Mouse (Mus musculus) neural tube, embryonic 13.5 days (tissue): Measurements from ENCODE around the gene Adap2. TPM values are rescaled to one million over a fixed set of nuclear protein-coding genes. Genes with fewer than 3 reads are reported as not detected.
A peak's percentile ranks its signal among the peaks of the same experiment; 100 is the strongest.
"Not testable (repeated sequence)": the region's sequence is repeated elsewhere in the genome, so short reads cannot be mapped to it uniquely, and the experiment has no call there.

Source experiments
- ATAC-seq: fragments of 200-750 bp; cut with Nextera tagmentation; 2 replicates; pipeline ENCODE4 v1.8.0; 2017; ENCODE audit warnings: low read depth, mild to moderate bottlenecking, moderate TSS enrichment, moderate library complexity
- H3K27ac ChIP-seq: fragments of 300-500 bp; sonication (generic); replicated peaks from 2 replicates; pipeline ENCODE4 v1.5.1; 2015; ENCODE audit warnings: moderate library complexity, mild to moderate bottlenecking, inconsistent platforms
- H3K27me3 ChIP-seq: fragments of 300-500 bp; sonication (generic); 2 replicates; pipeline ENCODE4 v1.6.1; 2015; ENCODE audit warnings: mild to moderate bottlenecking, inconsistent platforms
- H3K36me3 ChIP-seq: fragments of 300-500 bp; sonication (generic); 2 replicates; pipeline ENCODE4 v1.6.1; 2015; ENCODE audit warnings: mild to moderate bottlenecking, inconsistent platforms
- H3K4me1 ChIP-seq: fragments of 300-500 bp; sonication (generic); replicated peaks from 2 replicates; pipeline ENCODE4 v1.6.1; 2015; ENCODE audit warnings: inconsistent platforms
- H3K4me2 ChIP-seq: fragments of 300-500 bp; sonication (generic); 2 replicates; pipeline ENCODE4 v1.6.1; 2015; ENCODE audit warnings: inconsistent platforms, mild to moderate bottlenecking, moderate library complexity
- H3K4me3 ChIP-seq: fragments of 300-500 bp; sonication (generic); 2 replicates; pipeline ENCODE4 v1.5.1; 2015; ENCODE audit warnings: mild to moderate bottlenecking, inconsistent platforms
- H3K9ac ChIP-seq: fragments of 300-500 bp; sonication (generic); 2 replicates; pipeline ENCODE4 v1.6.1; 2015; ENCODE audit warnings: moderate library complexity, mild to moderate bottlenecking, inconsistent platforms
- H3K9me3 ChIP-seq: fragments of 300-500 bp; sonication (generic); 2 replicates; pipeline ENCODE4 v1.6.1; 2016; ENCODE audit warnings: inconsistent platforms
- WGBS: fragments of 180-500 bp; shearing (Covaris S2); methylation state at CpG from one replicate; pipeline ENCODE4 v1.1.7; 2015; 5-methylcytosine and 5-hydroxymethylcytosine counted together
- polyA plus RNA-seq: library from polyadenylated mRNA; unstranded; fragments of >200 nt; fragmentation: Nextera tagmentation; extraction: Ambion mirVana; gene quantifications from 2 replicates; pipeline ENCODE4 v1.2.1, GENCODE M21; 2015

Adap2 gene
- polyA plus RNA-seq, 1 experiment from 2014 or later: 3.9 TPM

GRCm38 (mm10) chr11:80148313-80148712, 5.6 kb upstream of the Adap2 start:
- Histone ChIP-seq H3K4me3 (no peak overlapping the region), H3K4me2 (no peak overlapping the region), H3K27ac (no peak overlapping the region), H3K27me3 (peaks cover 19% of the 10 kb centered on the region), H3K9me3 (no peaks in the 10 kb centered on the region), H3K4me1 (no peaks in the 10 kb centered on the region), H3K36me3 (no peaks in the 10 kb centered on the region), H3K9ac (no peak overlapping the region)
- ATAC-seq: no peak
- WGBS: 58% methylated on average over 1 of the region's 1 CpGs

GRCm38 (mm10) chr11:80148974-80149373, 4.9 kb upstream of the Adap2 start:
- H3K4me1 ChIP-seq, H3K9ac ChIP-seq, H3K4me3 ChIP-seq, H3K4me2 ChIP-seq, H3K36me3 ChIP-seq, H3K27ac ChIP-seq, H3K9me3 ChIP-seq, ATAC-seq: not testable (repeated sequence)
- H3K27me3 ChIP-seq: peaks cover 26% of the 10 kb centered on the region
- 73% methylated on average over 2 of the region's 4 CpGs for WGBS

- H3K9ac ChIP-seq: no peak overlapping the region
- H3K4me3 ChIP-seq: no peak overlapping the region
- H3K4me2 ChIP-seq: no peak overlapping the region
- H3K4me1 ChIP-seq: peaks cover 9% of the 10 kb centered on the region
- no peaks in the 10 kb centered on the region for H3K9me3 ChIP-seq
- ATAC-seq: no peak
- no peak overlapping the region for H3K27ac ChIP-seq
- WGBS: 86% methylated on average over 8 of the region's 8 CpGs
- H3K27me3 ChIP-seq: peaks cover 31% of the 10 kb centered on the region
- H3K36me3 ChIP-seq: no peaks in the 10 kb centered on the region
These were observed 4.4 kb upstream of the Adap2 start for GRCm38 (mm10) chr11:80149412-80150023.

DNA sequence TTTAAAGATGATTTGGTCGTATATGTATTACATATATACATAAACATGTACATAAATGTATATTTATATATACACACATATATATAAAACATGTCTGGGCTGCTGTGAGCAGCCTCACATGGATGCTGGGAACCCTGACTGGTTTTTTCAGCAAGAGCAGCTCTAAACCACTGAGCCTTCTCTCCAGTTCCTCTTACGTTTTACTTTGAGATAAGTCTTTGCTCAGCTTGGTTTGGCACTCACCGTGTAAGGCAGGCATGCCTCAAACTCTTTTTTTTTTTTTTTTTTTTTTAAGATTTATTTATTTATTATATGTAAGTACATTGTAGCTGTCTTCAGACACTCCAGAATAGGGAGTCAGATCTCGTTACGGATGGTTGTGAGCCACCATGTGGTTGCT, 3.3 kb upstream of the Adap2 start:
- H3K4me3 ChIP-seq: no peak overlapping the region
- no peak for ATAC-seq
- 79% methylated on average over 5 of the region's 5 CpGs for WGBS

GRCm38 (mm10) chr11:80151541-80151940, 2.4 kb upstream of the Adap2 start:
- no peaks in the 10 kb centered on the region for H3K9me3 ChIP-seq
- ATAC-seq: no peak
- H3K9ac ChIP-seq: no peak overlapping the region
- H3K4me1 ChIP-seq: peaks cover 9% of the 10 kb centered on the region
- WGBS: 75% methylated on average over 2 of the region's 2 CpGs
- no peak overlapping the region for H3K27ac ChIP-seq
- H3K4me2 ChIP-seq: no peak overlapping the region
- peaks cover 51% of the 10 kb centered on the region for H3K27me3 ChIP-seq
- H3K36me3 ChIP-seq: no peaks in the 10 kb centered on the region
- H3K4me3 ChIP-seq: no peak overlapping the region

More for the DNA sequence above, 3.3 kb upstream of the Adap2 start:
- H3K4me1 ChIP-seq: peaks cover 9% of the 10 kb centered on the region
- H3K9me3 ChIP-seq: no peaks in the 10 kb centered on the region
- no peak overlapping the region for H3K9ac ChIP-seq
- no peak overlapping the region for H3K27ac ChIP-seq
- peaks cover 42% of the 10 kb centered on the region for H3K27me3 ChIP-seq
- no peaks in the 10 kb centered on the region for H3K36me3 ChIP-seq
- H3K4me2 ChIP-seq: no peak overlapping the region

- Histone ChIP-seq H3K36me3 (no peaks in the 10 kb centered on the region), H3K4me1 (peaks cover 9% of the 10 kb centered on the region), H3K4me3 (no peak overlapping the region), H3K9ac (no peak overlapping the region), H3K9me3 (no peaks in the 10 kb centered on the region), H3K27ac (no peak overlapping the region), H3K4me2 (no peak overlapping the region), H3K27me3 (peaks cover 51% of the 10 kb centered on the region)
- ATAC-seq: no peak
- WGBS: 80% methylated on average over 8 of the region's 8 CpGs
These were observed 1.5 kb upstream of the Adap2 start for GRCm38 (mm10) chr11:80152376-80152775.

GRCm38 (mm10) chr11:80154501-80154900, 596 bp downstream of the Adap2 start:
- Histone ChIP-seq H3K9ac (peak overlapping the region; percentile 66), H3K4me2 (peak overlapping the region; percentile 70), H3K27me3 (peaks cover 51% of the 10 kb centered on the region), H3K4me1 (peaks cover 9% of the 10 kb centered on the region), H3K27ac (no peak overlapping the region), H3K36me3 (no peaks in the 10 kb centered on the region), H3K4me3 (peak overlapping the region; percentile 52), H3K9me3 (no peaks in the 10 kb centered on the region)
- WGBS: 26% methylated on average over 25 of the region's 25 CpGs
- ATAC-seq: 0 out of 2 replicates have a peak, but pooled peaks have one; percentile 32

DNA sequence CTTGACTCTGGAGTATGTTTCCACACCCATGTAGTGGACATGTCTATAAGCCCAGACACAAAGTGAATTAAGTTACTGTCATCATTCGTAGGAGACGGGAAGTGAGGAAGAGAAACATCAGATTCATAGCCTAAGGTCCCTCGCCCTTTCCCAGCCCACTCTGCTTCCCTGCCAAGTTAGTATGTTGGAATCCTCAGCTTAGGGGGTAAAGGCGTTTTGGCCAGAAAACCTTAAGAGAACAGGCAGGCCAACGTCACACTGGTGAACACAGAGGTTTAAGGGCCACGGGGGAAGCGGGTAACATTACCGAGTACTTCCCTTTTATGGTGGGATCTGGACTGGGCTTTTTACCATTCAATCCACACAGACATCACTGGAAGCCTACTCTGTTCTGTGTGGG, 1.6 kb downstream of the Adap2 start:
- Histone ChIP-seq H3K9ac (no peak overlapping the region), H3K4me3 (no peak overlapping the region), H3K9me3 (no peaks in the 10 kb centered on the region), H3K4me1 (peaks cover 9% of the 10 kb centered on the region), H3K27ac (no peak overlapping the region), H3K27me3 (peaks cover 51% of the 10 kb centered on the region), H3K36me3 (no peaks in the 10 kb centered on the region), H3K4me2 (peak overlapping the region; percentile 13; the same call in 1 of the 2 replicates)
- 87% methylated on average over 8 of the region's 8 CpGs for WGBS
- ATAC-seq: no peak

GRCm38 (mm10) chr11:80155961-80156360, 2.1 kb downstream of the Adap2 start:
- Histone ChIP-seq H3K4me3 (no peak overlapping the region), H3K4me2 (peak overlapping the region; percentile 9; the same call in 1 of the 2 replicates), H3K36me3 (no peaks in the 10 kb centered on the region), H3K27me3 (peaks cover 51% of the 10 kb centered on the region), H3K4me1 (peaks cover 9% of the 10 kb centered on the region), H3K27ac (no peak overlapping the region), H3K9ac (no peak overlapping the region), H3K9me3 (no peaks in the 10 kb centered on the region)
- 78% methylated on average over 4 of the region's 4 CpGs for WGBS
- no peak for ATAC-seq

- Histone ChIP-seq H3K27me3 (peaks cover 47% of the 10 kb centered on the region), H3K9me3 (no peaks in the 10 kb centered on the region), H3K36me3 (no peaks in the 10 kb centered on the region), H3K9ac (no peak overlapping the region), H3K27ac (no peak overlapping the region), H3K4me3 (no peak overlapping the region), H3K4me1 (peaks cover 9% of the 10 kb centered on the region), H3K4me2 (no peak overlapping the region)
- WGBS: 85% methylated on average over 4 of the region's 4 CpGs
- no peak for ATAC-seq
These were observed 2.9 kb downstream of the Adap2 start for GRCm38 (mm10) chr11:80156841-80157240.

GRCm38 (mm10) chr11:80159018-80159417, 5.1 kb downstream of the Adap2 start:
- H3K27me3 ChIP-seq: peaks cover 25% of the 10 kb centered on the region
- H3K27ac ChIP-seq: no peak overlapping the region
- no peaks in the 10 kb centered on the region for H3K36me3 ChIP-seq
- H3K9me3 ChIP-seq: no peaks in the 10 kb centered on the region
- H3K4me3 ChIP-seq: no peak overlapping the region
- WGBS: 79% methylated on average over 7 of the region's 7 CpGs
- H3K9ac ChIP-seq: no peak overlapping the region
- H3K4me1 ChIP-seq: peaks cover 4% of the 10 kb centered on the region
- ATAC-seq: no peak
- no peak overlapping the region for H3K4me2 ChIP-seq

DNA sequence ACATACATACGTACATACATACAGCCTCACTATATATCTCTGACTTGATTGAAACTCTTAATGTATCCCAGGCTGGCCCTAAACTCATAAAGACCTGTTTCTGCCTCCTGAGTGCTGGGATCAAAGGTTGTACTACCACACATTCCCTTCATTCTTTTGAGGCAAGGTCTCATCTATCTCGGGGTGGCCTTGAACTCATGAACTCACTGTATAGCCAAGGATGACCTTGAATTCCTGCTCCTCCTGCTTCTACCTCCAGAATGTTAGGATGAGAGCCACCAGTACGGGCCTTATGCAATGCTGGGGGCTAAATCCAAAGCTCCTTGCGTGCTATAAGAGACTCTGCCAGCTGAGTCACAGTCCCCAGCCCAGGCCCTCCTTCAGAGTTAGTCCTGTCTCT, 7.1 kb downstream of the Adap2 start:
- no peaks in the 10 kb centered on the region for H3K9me3 ChIP-seq
- H3K4me2 ChIP-seq: no peak overlapping the region
- no peak for ATAC-seq
- H3K9ac ChIP-seq: no peak overlapping the region
- H3K4me3 ChIP-seq: no peak overlapping the region
- H3K4me1 ChIP-seq: no peaks in the 10 kb centered on the region
- WGBS: 83% methylated on average over 4 of the region's 4 CpGs
- H3K27ac ChIP-seq: no peak overlapping the region
- H3K27me3 ChIP-seq: peaks cover 5% of the 10 kb centered on the region
- no peaks in the 10 kb centered on the region for H3K36me3 ChIP-seq
